ENCODE assay signal across 8 mouse cellular contexts in genomic region chr6:125954965-125955364, GRCm38 (mm10).
DNase-seq lines count a peak whose midpoint lies in the region; ATAC-seq and TF ChIP-seq lines count a peak whose summit lies in the region.
"Had no signal": no experiment of that assay in that cellular context is flagged by ENCODE, and none has a peak within 500 bp of the region (broad histone marks: within the 10 kb centered on the region; RNA-seq: fewer than 3 reads in every experiment).

No protein-coding gene starts in this region.

- no peaks in the 10 kb centered on the region for H3K9me3 ChIP-seq in liver, embryonic 12.5 days (replicated peaks)
- H3K9me3 ChIP-seq: liver, embryonic 15.5 days had no signal

- H3K4me2 ChIP-seq in liver, embryonic 12.5 days, result no peak overlapping the region
- H3K4me2 ChIP-seq: liver, embryonic 15.5 days had no signal

- no peaks in the 10 kb centered on the region for H3K4me1 ChIP-seq in liver, adult 2 months (ENCODE audit: control insufficient read depth, insufficient read depth, low read length)
- no peaks in the 10 kb centered on the region for H3K4me1 ChIP-seq in liver, embryonic 12.5 days
- no peaks in the 10 kb centered on the region for H3K4me1 ChIP-seq in cortical plate, adult 2 months (ENCODE audit: control insufficient read depth, insufficient read depth, low read length)
- H3K4me1 ChIP-seq: liver, embryonic 15.5 days had no signal

- no peaks in the 10 kb centered on the region for H3K79me2 ChIP-seq in liver, adult 2 months (ENCODE audit: control insufficient read depth, insufficient read depth, low read length)

- H3K9ac ChIP-seq in liver, adult 2 months (ENCODE audit: low read depth, low read length), result no peak overlapping the region
- H3K9ac ChIP-seq in liver, embryonic 12.5 days, result no peak overlapping the region
- H3K9ac ChIP-seq: liver, embryonic 15.5 days had no signal

- no peak for TF ChIP-seq POLR2A in liver, adult 2 months (IDR thresholded peaks at IDR 0.05; ENCODE audit: extremely low read depth, insufficient read depth, low read length)
- TF ChIP-seq POLR2A in cortical plate, adult 2 months (IDR thresholded peaks at IDR 0.05; ENCODE audit: extremely low read depth, insufficient read depth, low read length), result no peak

- H3K27ac ChIP-seq in liver, adult 2 months (replicated peaks; ENCODE audit: insufficient read depth, low read depth, low read length), result no peak overlapping the region
- no peak overlapping the region for H3K27ac ChIP-seq in liver, embryonic 12.5 days
- H3K27ac ChIP-seq in cortical plate, adult 2 months (ENCODE audit: insufficient read depth, low read length), result no peak overlapping the region
- H3K27ac ChIP-seq: liver, embryonic 15.5 days had no signal

- H3K4me3 ChIP-seq in liver, adult 2 months (ENCODE audit: insufficient read depth, low read depth, low read length), result no peak overlapping the region
- H3K4me3 ChIP-seq in liver, embryonic 12.5 days, result no peak overlapping the region
- H3K4me3 ChIP-seq in cortical plate, adult 2 months (ENCODE audit: insufficient read depth, low read length), result no peak overlapping the region
- H3K4me3 ChIP-seq: liver, embryonic 15.5 days had no signal

- no peaks in the 10 kb centered on the region for H3K36me3 ChIP-seq in liver, adult 2 months (ENCODE audit: control insufficient read depth, insufficient read depth, low read length)
- H3K36me3 ChIP-seq in liver, embryonic 12.5 days, result no peaks in the 10 kb centered on the region
- H3K36me3 ChIP-seq: liver, embryonic 15.5 days had no signal

- no peaks in the 10 kb centered on the region for H3K27me3 ChIP-seq in liver, adult 2 months (ENCODE audit: control insufficient read depth, insufficient read depth, low read length)
- no peaks in the 10 kb centered on the region for H3K27me3 ChIP-seq in liver, embryonic 12.5 days (replicated peaks)
- H3K27me3 ChIP-seq: liver, embryonic 15.5 days had no signal

- DNase-seq in liver, adult 2 months (ENCODE audit: extremely low read depth, low read depth, low spot score), result no peak
- peak; percentile 34 to 46 for DNase-seq in heart, postnatal 36 days
- peak; percentile 45 to 61 for DNase-seq in left cerebral cortex, postnatal 25 days (ENCODE audit: low spot score in 2 of 2)
- DNase-seq in retina, postnatal 7 days (ENCODE audit: low read depth, low spot score), result peak; percentile 2
- no peak for DNase-seq in gastrocnemius, postnatal 10 days

- peak; percentile 67 for TF ChIP-seq CTCF in liver, adult 2 months (IDR thresholded peaks at IDR 0.05; ENCODE audit: low read depth, low read length)
- peak; percentile 85 for TF ChIP-seq CTCF in cortical plate, adult 2 months (IDR thresholded peaks at IDR 0.05; ENCODE audit: extremely low read depth, insufficient read depth, low read length)

- 16% methylated on average over 3 of the region's 3 CpGs for WGBS in liver, adult 2 months
- 6% methylated on average over 3 of the region's 3 CpGs for WGBS in liver, embryonic 12.5 days (ENCODE audit: insufficient replicate concordance)

- intact Hi-C loops in heart, postnatal 36 days (cut with DNase I), result loop anchor here (1.0 to 10.0 kb wide), 3 partner anchors 87 to 450 kb away; no protein-coding TSS in a partner anchor
- intact Hi-C loops in left cerebral cortex, postnatal 25 days (cut with DNase I), result loop anchor here (2.0 kb wide), 1 partner anchor 212 kb away; the partner anchor contains the start of gene Ntf3

- ATAC-seq in liver, embryonic 12.5 days, result no peak

Comparison
In these comparisons a context has a peak if more than half of its experiments do, and no peak if none do; other contexts are left out.
1. DNase-seq: peak in heart, postnatal 36 days (2 of 2), left cerebral cortex, postnatal 25 days (2 of 2) and retina, postnatal 7 days (single experiment); none in liver, adult 2 months (single experiment) and gastrocnemius, postnatal 10 days (single experiment).